Mouse (Mus musculus) stomach, postnatal 0 days (tissue): ENCODE results near the gene Rin2. TPM values are rescaled to one million over a fixed set of nuclear protein-coding genes. Genes with fewer than 3 reads are reported as not detected.

Experiments
- ATAC-seq: fragments of 200-750 bp; cut with Nextera tagmentation; 2 replicates; pipeline ENCODE4 v1.8.0; 2017; ENCODE audit not compliant: low FRiP score, low TSS enrichment
- DNase-seq: peaks from one replicate; pipeline ENCODE4 v3.0.0-alpha.2; 2016; ENCODE audit warnings: low spot score
- H3K27ac ChIP-seq: fragments of 300-500 bp; sonication (generic); replicated peaks from 2 replicates; pipeline ENCODE4 v1.5.1; 2014; ENCODE audit warnings: mild to moderate bottlenecking, control low read depth
- H3K27me3 ChIP-seq: fragments of 300-500 bp; sonication (generic); 2 replicates; pipeline ENCODE4 v1.6.1; 2014; ENCODE audit warnings: low read length; ENCODE audit not compliant: control insufficient read depth, insufficient read depth
- H3K36me3 ChIP-seq: fragments of 300-500 bp; sonication (generic); 2 replicates; pipeline ENCODE4 v1.6.1; 2014; ENCODE audit warnings: low read length, mixed read lengths; ENCODE audit not compliant: control insufficient read depth, insufficient read depth
- H3K4me1 ChIP-seq: fragments of 300-500 bp; sonication (generic); replicated peaks from 2 replicates; pipeline ENCODE4 v1.6.1; 2014; ENCODE audit warnings: antibody characterized with exemption; ENCODE audit not compliant: control insufficient read depth, insufficient read depth
- H3K4me2 ChIP-seq: fragments of 300-500 bp; sonication (generic); replicated peaks from 2 replicates; pipeline ENCODE4 v1.6.1; 2014; ENCODE audit warnings: low read depth, mild to moderate bottlenecking, control low read depth, moderate library complexity
- H3K4me3 ChIP-seq: fragments of 300-500 bp; sonication (generic); 2 replicates; pipeline ENCODE4 v1.5.1; 2014; ENCODE audit warnings: low read depth, low read length, control low read depth
- H3K9ac ChIP-seq: fragments of 300-500 bp; sonication (generic); 2 replicates; pipeline ENCODE4 v1.6.1; 2014; ENCODE audit warnings: mild to moderate bottlenecking, low read length, control low read depth, mixed read lengths
- H3K9me3 ChIP-seq: fragments of 300-500 bp; sonication (generic); 2 replicates; pipeline ENCODE4 v1.6.1; 2016; ENCODE audit warnings: low read length; ENCODE audit not compliant: control insufficient read depth
- CTCF ChIP-seq: IDR thresholded peaks from 2 replicates; pipeline ENCODE4 v1.5.1; 2016; ENCODE audit warnings: antibody characterized with exemption, low read depth, mild to moderate bottlenecking, moderate library complexity
- EP300 ChIP-seq: optimal IDR thresholded peaks from 2 replicates; pipeline ENCODE3; 2016; ENCODE audit warnings: antibody characterized with exemption
- WGBS: fragments of 180-500 bp; shearing (Covaris S2); extraction: QIAGEN DNeasy Blood & Tissue Kit; methylation state at CpG from one replicate; pipeline ENCODE4 v1.1.7; 2014; 5-methylcytosine and 5-hydroxymethylcytosine counted together
- polyA plus RNA-seq: library from polyadenylated mRNA; unstranded; fragments of >200 nt; fragmentation: Nextera tagmentation; extraction: Ambion mirVana; gene quantifications from 2 replicates; pipeline ENCODE4 v1.2.1, GENCODE M21; 2015

Gene Rin2
- polyA plus RNA-seq, 1 experiment from 2014 or later = 22.2 TPM

DNA sequence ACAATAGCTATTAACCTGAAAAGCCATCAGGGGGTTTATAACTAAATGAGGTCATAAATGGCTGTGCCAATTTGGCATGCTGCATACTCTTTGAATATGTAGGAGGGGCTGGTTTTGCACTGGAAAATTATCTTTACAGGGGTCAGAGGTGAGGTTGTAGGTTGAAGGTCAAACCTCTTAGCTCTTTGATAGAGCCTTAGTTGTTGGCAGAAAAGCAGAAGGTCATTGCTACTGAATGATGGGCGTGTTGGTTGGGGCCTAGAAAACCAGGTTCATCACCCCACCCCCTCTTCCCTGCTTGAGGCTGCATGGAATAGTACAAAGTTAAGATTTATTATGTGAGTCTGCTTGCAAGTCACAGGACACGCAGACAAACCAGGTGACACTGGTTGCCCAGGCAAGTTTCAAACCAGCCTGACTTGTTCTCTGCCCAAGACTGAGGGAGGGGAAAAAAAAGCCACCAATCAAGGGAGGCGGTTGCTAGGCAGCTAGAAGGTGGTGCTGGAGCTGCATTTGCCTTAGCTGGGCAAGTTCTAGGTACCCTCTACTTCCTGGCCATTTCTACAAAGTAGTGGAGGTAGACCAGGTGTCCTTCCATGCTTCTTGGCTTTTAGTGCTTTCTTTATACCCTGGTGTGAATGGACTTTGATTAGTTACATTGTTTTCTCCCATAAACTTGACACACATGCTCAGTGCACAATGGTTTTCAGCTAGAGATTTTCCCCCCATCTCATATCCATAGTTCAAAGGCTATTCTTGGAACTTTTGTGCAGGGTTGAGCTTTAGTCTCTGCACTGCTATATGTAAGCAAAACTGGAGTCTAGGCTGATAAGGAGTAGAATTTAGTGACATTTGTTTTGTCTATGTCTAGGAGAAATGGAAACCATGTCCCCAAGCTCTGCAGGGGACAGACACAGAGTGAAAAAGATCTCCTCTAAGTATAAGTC lies 148.0 kb downstream of the Rin2 start:
- peak overlapping the region; percentile 81 for H3K27ac ChIP-seq

DNA sequence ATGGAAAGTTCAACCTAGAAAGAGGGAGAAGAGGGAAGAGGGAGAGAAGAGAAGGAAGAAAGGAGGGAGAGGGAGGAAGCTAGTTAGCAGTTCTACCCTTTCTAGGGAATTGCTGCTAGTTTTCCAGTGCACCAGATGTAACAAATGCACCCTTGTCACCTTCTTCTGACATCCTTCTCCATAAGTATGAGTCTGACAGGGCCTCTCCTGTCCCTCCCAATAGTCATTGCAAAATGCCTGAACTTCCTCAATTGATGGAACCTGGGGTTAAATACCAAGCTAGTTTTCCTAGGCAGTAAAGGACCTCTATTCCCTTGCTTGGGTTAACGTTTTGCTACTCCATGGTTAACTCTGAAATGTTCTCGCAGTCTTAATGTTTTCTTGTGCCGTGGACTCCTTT lies 149.7 kb downstream of the Rin2 start:
- DNase-seq = no peak
- Histone ChIP-seq H3K9ac (no peak overlapping the region), H3K9me3 (no peaks in the 10 kb centered on the region), H3K27me3 (no peaks in the 10 kb centered on the region), H3K4me2 (no peak overlapping the region), H3K4me3 (no peak overlapping the region), H3K4me1 (no peaks in the 10 kb centered on the region), H3K27ac (0 out of 2 replicates have a peak overlapping the region, but pooled peaks have one; percentile 40), H3K36me3 (no peaks in the 10 kb centered on the region)
- TF ChIP-seq EP300 (no peak), CTCF (no peak)
- no peak for ATAC-seq
- WGBS = 88% methylated on average over 3 of the region's 3 CpGs

More for the DNA sequence above, 148.0 kb downstream of the Rin2 start:
- Histone ChIP-seq H3K4me2 (peak overlapping the region; percentile 27; the same call in 1 of the 2 replicates), H3K36me3 (no peaks in the 10 kb centered on the region), H3K9me3 (no peaks in the 10 kb centered on the region), H3K27me3 (no peaks in the 10 kb centered on the region), H3K9ac (no peak overlapping the region), H3K4me3 (no peak overlapping the region), H3K4me1 (no peaks in the 10 kb centered on the region)
- TF ChIP-seq EP300 (no peak), CTCF (no peak)
- DNase-seq (peak; percentile 69), ATAC-seq (peak; percentile 92)
- WGBS = 50% methylated on average over 3 of the region's 3 CpGs

DNA sequence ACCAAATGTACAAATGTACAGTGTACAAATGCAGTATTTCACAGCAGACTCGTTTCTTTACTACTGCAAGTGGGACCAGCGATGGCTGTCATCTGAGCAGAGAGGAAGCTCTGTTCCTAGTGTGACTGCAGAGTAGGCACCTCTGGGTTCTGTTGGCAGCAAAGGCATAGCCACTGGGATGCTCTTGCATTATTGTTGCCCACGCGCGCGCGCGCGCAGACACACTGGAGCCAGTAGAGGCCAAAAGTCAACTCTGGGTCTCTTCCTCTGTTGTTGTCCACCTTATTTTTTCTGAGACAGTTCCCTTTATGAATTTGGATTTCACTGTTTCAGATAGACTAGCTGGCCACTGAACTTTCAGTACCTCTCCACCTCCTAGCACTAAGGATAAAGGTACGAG lies 150.2 kb downstream of the Rin2 start:
- Histone ChIP-seq H3K4me2 (no peak overlapping the region), H3K4me1 (no peaks in the 10 kb centered on the region), H3K36me3 (no peaks in the 10 kb centered on the region), H3K27me3 (no peaks in the 10 kb centered on the region), H3K27ac (no peak overlapping the region), H3K9me3 (no peaks in the 10 kb centered on the region), H3K4me3 (no peak overlapping the region), H3K9ac (no peak overlapping the region)
- no peak for DNase-seq
- no peak for ATAC-seq
- TF ChIP-seq CTCF (no peak), EP300 (no peak)
- WGBS = 94% methylated on average over 10 of the region's 10 CpGs

DNA sequence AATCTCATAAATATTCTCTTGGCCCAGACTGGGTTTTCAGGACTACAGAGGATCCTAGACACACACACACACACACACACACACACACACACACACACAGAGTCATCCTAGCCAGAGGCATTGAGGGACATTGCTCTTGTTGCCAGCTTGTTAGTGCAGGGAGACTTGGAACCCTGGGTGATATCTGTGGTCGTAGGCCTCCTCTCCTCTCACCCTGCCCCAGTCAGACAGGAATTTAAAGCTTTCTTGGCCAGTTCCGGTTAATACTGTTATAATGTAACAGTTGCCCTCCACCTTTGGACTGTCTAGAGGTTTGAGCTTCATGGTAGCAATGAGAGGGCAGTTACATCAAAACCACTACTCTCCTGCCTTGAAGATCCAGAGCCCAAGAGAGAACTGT lies 152.9 kb downstream of the Rin2 start:
- Histone ChIP-seq H3K9ac (no peak overlapping the region), H3K36me3 (no peaks in the 10 kb centered on the region), H3K4me1 (0 out of 2 replicates have a peak, but pooled peaks cover 2% of the 10 kb centered on the region), H3K27me3 (no peaks in the 10 kb centered on the region), H3K4me3 (no peak overlapping the region), H3K9me3 (no peaks in the 10 kb centered on the region), H3K27ac (no peak overlapping the region), H3K4me2 (no peak overlapping the region)
- ATAC-seq = no peak
- DNase-seq = no peak
- TF ChIP-seq EP300 (no peak), CTCF (no peak)
- 89% methylated on average over 2 of the region's 2 CpGs for WGBS

DNA sequence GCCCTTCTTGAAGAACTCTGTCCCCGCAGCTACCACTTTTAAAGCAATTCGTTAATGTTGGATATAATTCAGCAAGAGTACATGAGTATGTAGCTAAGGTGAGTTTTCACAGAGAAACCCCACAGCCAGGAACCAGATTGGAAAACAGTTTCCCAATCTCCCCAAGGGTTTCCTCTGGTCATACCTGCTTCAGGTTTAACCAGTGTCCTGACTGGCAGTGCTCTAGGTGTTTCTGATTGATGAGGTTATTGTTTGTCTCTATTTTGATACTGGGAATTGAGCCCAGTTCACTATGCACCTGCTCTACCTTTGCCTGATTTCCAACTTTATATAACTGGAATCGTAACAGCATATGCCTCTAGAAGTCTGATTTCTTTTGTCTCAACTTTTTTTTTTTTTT lies 153.6 kb downstream of the Rin2 start:
- Histone ChIP-seq H3K27me3 (no peaks in the 10 kb centered on the region), H3K9ac (no peak overlapping the region), H3K27ac (0 out of 2 replicates have a peak overlapping the region, but pooled peaks have one; percentile 24), H3K4me3 (no peak overlapping the region), H3K4me1 (0 out of 2 replicates have a peak, but pooled peaks cover 2% of the 10 kb centered on the region), H3K36me3 (no peaks in the 10 kb centered on the region), H3K9me3 (no peaks in the 10 kb centered on the region), H3K4me2 (no peak overlapping the region)
- ATAC-seq (no peak), DNase-seq (no peak)
- 73% methylated on average over 3 of the region's 3 CpGs for WGBS
- TF ChIP-seq EP300 (no peak), CTCF (no peak)

DNA sequence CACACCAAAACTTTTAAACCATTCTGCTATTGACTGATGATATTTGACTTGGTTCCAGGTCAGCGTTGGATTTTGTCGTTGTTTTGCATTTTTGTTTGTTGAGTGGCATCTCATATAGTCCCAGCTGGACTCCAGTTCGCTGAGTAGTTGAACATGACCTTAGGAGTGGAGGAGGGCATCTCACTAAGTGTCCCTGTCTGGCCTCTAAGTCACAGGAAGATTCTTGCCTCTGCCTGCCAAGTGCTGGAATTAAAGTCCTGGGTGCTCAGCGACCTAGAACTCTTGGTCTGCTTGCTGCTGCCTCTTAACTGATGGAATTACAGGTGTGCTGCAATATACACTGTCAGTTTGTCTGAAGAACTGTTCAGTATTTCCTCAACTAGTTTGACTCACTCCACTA lies 154.2 kb downstream of the Rin2 start:
- 66% methylated on average over 4 of the region's 4 CpGs for WGBS
- no peaks in the 10 kb centered on the region for H3K27me3 ChIP-seq
- no peaks in the 10 kb centered on the region for H3K9me3 ChIP-seq
- H3K27ac ChIP-seq = peak overlapping the region; percentile 5; the same call in 1 of the 2 replicates
- no peaks in the 10 kb centered on the region for H3K36me3 ChIP-seq
- TF ChIP-seq CTCF = no peak
- no peak for TF ChIP-seq EP300
- H3K4me2 ChIP-seq = no peak overlapping the region
- no peak overlapping the region for H3K9ac ChIP-seq
- DNase-seq = no peak
- H3K4me3 ChIP-seq = no peak overlapping the region
- no peak for ATAC-seq
- H3K4me1 ChIP-seq = 0 out of 2 replicates have a peak, but pooled peaks cover 2% of the 10 kb centered on the region
